Mouse (Mus musculus) myocyte (in vitro differentiated cells): Measurements from ENCODE around the gene Lyz2. TPM values are rescaled to one million over a fixed set of nuclear protein-coding genes. Genes with fewer than 3 reads are reported as not detected.

Experiments
- H3K27me3 ChIP-seq: one replicate; pipeline ENCODE4 v1.6.1; 2011; ENCODE audit not compliant: control insufficient read depth, insufficient read depth, insufficient read length
- H3K36me3 ChIP-seq: one replicate; pipeline ENCODE4 v1.6.1; 2011; ENCODE audit not compliant: control insufficient read depth, insufficient read depth
- H3K4me2 ChIP-seq: one replicate; pipeline ENCODE4 v1.6.1; 2011; ENCODE audit warnings: low read depth, control low read depth
- H3K4me3 ChIP-seq: one replicate; pipeline ENCODE4 v1.5.1; 2011; ENCODE audit warnings: mild to moderate bottlenecking, control low read depth, moderate library complexity
- H3K79me2 ChIP-seq: one replicate; pipeline ENCODE4 v1.6.1; 2011; ENCODE audit not compliant: control insufficient read depth, insufficient read depth
- H3ac ChIP-seq: one replicate; pipeline ENCODE4 v1.6.1; 2011; ENCODE audit not compliant: control insufficient read depth, insufficient read length
- CEBPB ChIP-seq: IDR thresholded peaks from 2 replicates; pipeline ENCODE4 v1.6.1; 2011; ENCODE audit warnings: mild to moderate bottlenecking, moderate library complexity; ENCODE audit not compliant: poor library complexity, insufficient read depth, severe bottlenecking
- E2F4 ChIP-seq: IDR thresholded peaks from one replicate; pipeline ENCODE4 v1.6.1; 2011; ENCODE audit warnings: mild to moderate bottlenecking, control low read depth, moderate library complexity; ENCODE audit not compliant: insufficient read depth
- MAX ChIP-seq: IDR thresholded peaks from one replicate; pipeline ENCODE4 v1.6.1; 2011; ENCODE audit warnings: low read depth, mild to moderate bottlenecking, control low read depth
- MYOD1 ChIP-seq, 3 experiments: IDR thresholded peaks; one replicate each; pipeline ENCODE4 v1.6.1; 2011; ENCODE audit warnings: control low read depth in 2 of 3, low read depth in 2 of 3, mild to moderate bottlenecking in 2 of 3, moderate library complexity in 1 of 3; ENCODE audit not compliant: insufficient read length in 2 of 3, control insufficient read depth in 1 of 3
- MYOG ChIP-seq, 3 experiments: IDR thresholded peaks; one replicate each; pipeline ENCODE4 v1.6.1; 2011; ENCODE audit warnings: control low read depth in 2 of 3, low read depth in 2 of 3, mild to moderate bottlenecking in 2 of 3; ENCODE audit not compliant: insufficient read length in 2 of 3, control insufficient read depth in 1 of 3, insufficient read depth in 1 of 3
- POLR2A ChIP-seq: IDR thresholded peaks from one replicate; pipeline ENCODE4 v1.6.1; 2011; ENCODE audit warnings: low read depth, mild to moderate bottlenecking, control low read depth, moderate library complexity; ENCODE audit not compliant: insufficient read length
- POLR2AphosphoS2 ChIP-seq: IDR thresholded peaks from one replicate; pipeline ENCODE4 v1.6.1; 2011; ENCODE audit warnings: low read depth, control low read depth; ENCODE audit not compliant: insufficient read length
- REST ChIP-seq: IDR thresholded peaks from one replicate; pipeline ENCODE4 v1.6.1; 2011; ENCODE audit warnings: mild to moderate bottlenecking, control low read depth, moderate library complexity; ENCODE audit not compliant: insufficient read depth, insufficient read length
- SRF ChIP-seq: IDR thresholded peaks from one replicate; pipeline ENCODE4 v1.6.1; 2011; ENCODE audit warnings: low read depth; ENCODE audit not compliant: control insufficient read depth, insufficient read length
- TCF12 ChIP-seq: IDR thresholded peaks from one replicate; pipeline ENCODE4 v1.6.1; 2011; ENCODE audit warnings: mild to moderate bottlenecking, control low read depth; ENCODE audit not compliant: poor library complexity, insufficient read depth, severe bottlenecking
- TCF3 ChIP-seq: IDR thresholded peaks from one replicate; pipeline ENCODE4 v1.6.1; 2011; ENCODE audit warnings: low read depth, control low read depth; ENCODE audit not compliant: insufficient read length
- USF1 ChIP-seq: IDR thresholded peaks from one replicate; pipeline ENCODE4 v1.6.1; 2011; ENCODE audit warnings: low read depth, mild to moderate bottlenecking, control low read depth, moderate library complexity
- polyA plus RNA-seq: library from polyadenylated mRNA; unstranded; fragments of >200 nt; fragmentation: generic; extraction: Trizol; gene quantifications from one replicate; pipeline ENCODE4 v1.2.1, GENCODE M21; 2012; ENCODE audit warnings: missing spikeins

Gene Lyz2
- polyA plus RNA-seq, 1 experiment, result 0.08 TPM

DNA sequence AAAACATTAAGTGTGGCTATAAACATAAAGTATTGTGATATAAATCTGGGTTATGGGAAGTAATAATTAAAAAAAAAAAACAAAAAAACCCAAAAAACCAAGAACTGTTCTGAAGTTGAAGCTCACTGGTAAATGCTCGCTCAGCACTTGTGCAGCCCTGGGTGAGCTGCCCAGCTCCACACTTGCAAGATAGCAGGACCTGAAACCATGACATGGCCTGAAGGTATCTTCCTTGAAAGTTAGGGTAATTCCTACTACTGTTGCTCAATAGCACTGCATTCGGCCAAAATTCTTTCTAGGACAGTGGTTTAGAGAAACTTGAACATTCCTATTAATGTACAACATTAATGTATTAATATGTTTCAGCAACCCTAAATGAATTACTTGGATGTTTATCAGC, 31.0 kb upstream of the Lyz2 start:
- Histone ChIP-seq H3ac (no peak overlapping the region), H3K36me3 (no peaks in the 10 kb centered on the region), H3K4me2 (no peak overlapping the region), H3K27me3 (peaks cover 2% of the 10 kb centered on the region), H3K4me3 (no peak overlapping the region), H3K79me2 (no peaks in the 10 kb centered on the region)
- no peak for TF ChIP-seq POLR2A
- no peak for TF ChIP-seq CEBPB
- TF ChIP-seq USF1, result no peak
- no peak for TF ChIP-seq SRF
- no peak for TF ChIP-seq MYOG (IDR thresholded peaks at IDR 0.05; ENCODE audit: control insufficient read depth in 1 of 3, insufficient read depth in 1 of 3, insufficient read length in 2 of 3, low read depth in 2 of 3)
- TF ChIP-seq MYOD1 (IDR thresholded peaks at IDR 0.05; ENCODE audit: control insufficient read depth in 1 of 3, insufficient read length in 2 of 3, low read depth in 2 of 3), result no peak
- no peak for TF ChIP-seq POLR2AphosphoS2
- TF ChIP-seq TCF12, result no peak
- no peak for TF ChIP-seq REST
- TF ChIP-seq TCF3, result no peak
- no peak for TF ChIP-seq MAX

DNA sequence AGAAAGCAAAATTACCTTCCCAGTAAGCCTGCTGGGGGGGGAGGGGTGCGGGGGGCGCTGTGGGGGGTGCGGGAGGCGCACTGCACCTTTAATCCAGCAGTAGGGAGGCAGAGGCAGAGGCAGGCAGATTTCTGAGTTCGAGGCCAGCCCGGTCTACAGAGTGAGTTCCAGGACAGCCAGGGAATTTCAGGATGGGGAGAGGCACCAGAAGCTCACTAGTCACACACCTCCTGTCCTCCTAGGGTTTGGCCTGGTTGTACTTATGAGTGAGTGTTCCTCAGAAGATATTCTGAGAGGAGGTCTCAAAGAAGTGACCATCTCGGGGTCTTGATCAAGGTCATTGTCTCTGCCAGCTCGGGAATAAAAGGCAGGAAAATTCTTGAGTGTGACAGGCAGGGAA, 30.0 kb upstream of the Lyz2 start:
- H3ac ChIP-seq, result no peak overlapping the region
- no peak overlapping the region for H3K4me2 ChIP-seq
- no peak for TF ChIP-seq MYOD1 (IDR thresholded peaks at IDR 0.05; ENCODE audit: control insufficient read depth in 1 of 3, insufficient read length in 2 of 3, low read depth in 2 of 3)
- no peak for TF ChIP-seq MAX
- no peak for TF ChIP-seq TCF12
- no peak for TF ChIP-seq REST
- H3K79me2 ChIP-seq, result no peaks in the 10 kb centered on the region
- H3K4me3 ChIP-seq, result no peak overlapping the region
- no peaks in the 10 kb centered on the region for H3K36me3 ChIP-seq
- H3K27me3 ChIP-seq, result no peaks in the 10 kb centered on the region

DNA sequence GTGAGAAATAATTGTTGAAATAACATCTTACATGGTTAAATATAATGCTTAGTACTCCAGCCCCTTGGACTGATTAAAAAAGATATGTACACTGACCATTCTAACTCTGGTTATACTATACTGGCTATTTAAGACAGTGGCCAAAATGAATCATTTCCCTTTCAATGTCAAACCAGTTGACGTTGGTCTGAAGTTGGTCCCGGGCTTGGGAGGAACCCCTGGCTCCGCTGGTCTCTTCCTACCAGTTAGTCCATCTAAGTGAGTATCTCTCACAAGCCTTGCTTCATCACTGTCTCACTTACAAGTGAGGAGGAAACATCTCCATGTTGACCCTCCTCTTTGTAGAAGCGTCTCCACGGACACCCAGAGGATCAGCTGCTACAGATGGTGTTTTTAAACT, 22.2 kb upstream of the Lyz2 start:
- Histone ChIP-seq H3K79me2 (no peaks in the 10 kb centered on the region), H3K27me3 (peaks cover 6% of the 10 kb centered on the region), H3K4me2 (no peak overlapping the region), H3ac (no peak overlapping the region), H3K36me3 (no peaks in the 10 kb centered on the region), H3K4me3 (no peak overlapping the region)
- no peak for TF ChIP-seq USF1
- TF ChIP-seq REST, result no peak
- TF ChIP-seq CEBPB, result no peak
- no peak for TF ChIP-seq POLR2AphosphoS2
- no peak for TF ChIP-seq POLR2A
- no peak for TF ChIP-seq MAX
- no peak for TF ChIP-seq MYOD1 (IDR thresholded peaks at IDR 0.05; ENCODE audit: control insufficient read depth in 1 of 3, insufficient read length in 2 of 3, low read depth in 2 of 3)
- TF ChIP-seq SRF, result no peak
- TF ChIP-seq E2F4, result no peak
- TF ChIP-seq TCF12, result no peak
- no peak for TF ChIP-seq TCF3
- no peak for TF ChIP-seq MYOG (IDR thresholded peaks at IDR 0.05; ENCODE audit: control insufficient read depth in 1 of 3, insufficient read depth in 1 of 3, insufficient read length in 2 of 3, low read depth in 2 of 3)

DNA sequence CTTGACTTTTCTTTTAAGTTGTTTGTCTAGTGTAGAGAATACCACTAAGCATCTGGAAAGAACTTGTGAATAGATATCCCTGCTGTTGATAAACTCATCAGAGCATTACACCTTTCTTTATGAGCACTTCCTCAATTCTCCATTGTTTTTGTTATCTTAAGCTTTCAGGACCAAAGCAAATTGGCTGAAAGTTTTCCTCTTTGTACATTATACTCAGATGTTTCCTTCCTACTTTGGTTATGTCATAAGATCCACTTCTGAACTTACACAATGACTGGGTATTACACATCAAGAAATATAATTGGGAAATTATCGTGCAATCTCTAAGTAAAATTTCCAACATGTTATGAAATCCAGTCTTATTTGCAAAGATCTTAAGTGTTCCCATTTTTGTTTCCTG, 19.6 kb upstream of the Lyz2 start:
- Histone ChIP-seq H3K4me3 (no peak overlapping the region), H3K4me2 (no peak overlapping the region), H3ac (no peak overlapping the region), H3K27me3 (peaks cover 20% of the 10 kb centered on the region), H3K36me3 (no peaks in the 10 kb centered on the region), H3K79me2 (no peaks in the 10 kb centered on the region)
- TF ChIP-seq MAX (no peak), TCF3 (no peak), REST (no peak), E2F4 (no peak), MYOG (IDR thresholded peaks at IDR 0.05; ENCODE audit: control insufficient read depth in 1 of 3, insufficient read depth in 1 of 3, insufficient read length in 2 of 3, low read depth in 2 of 3) (no peak), MYOD1 (IDR thresholded peaks at IDR 0.05; ENCODE audit: control insufficient read depth in 1 of 3, insufficient read length in 2 of 3, low read depth in 2 of 3) (no peak), SRF (no peak)

DNA sequence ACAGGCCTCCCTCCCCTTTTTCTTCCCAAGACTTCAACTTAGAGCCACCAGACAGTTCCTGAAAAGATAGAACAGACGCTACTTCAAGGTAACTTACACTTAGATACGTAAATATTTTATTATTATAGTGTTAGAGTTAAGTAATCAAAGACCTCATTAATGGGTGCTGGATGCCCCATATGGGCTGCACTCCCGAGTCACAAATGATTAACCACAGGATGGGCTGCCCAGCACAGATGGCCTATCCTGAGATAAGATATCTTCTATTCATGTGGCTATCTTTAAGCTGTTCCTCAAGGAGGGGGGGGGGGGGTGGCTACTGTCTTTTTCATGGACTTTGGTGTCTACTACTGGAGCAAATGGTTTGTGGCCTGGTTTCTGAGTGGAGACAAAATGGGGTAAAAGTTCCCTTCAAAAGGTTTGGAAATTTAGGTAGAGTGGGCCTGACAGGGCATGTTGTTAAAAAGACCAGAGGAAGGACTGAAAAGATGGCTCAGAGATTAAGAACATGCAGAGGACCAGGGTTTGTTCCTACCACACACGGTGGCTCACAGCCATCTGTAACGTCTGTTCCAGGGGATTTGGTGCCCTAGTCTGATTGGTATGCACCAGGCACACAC, 17.9 kb upstream of the Lyz2 start:
- H3ac ChIP-seq, result no peak overlapping the region
- no peak overlapping the region for H3K4me3 ChIP-seq
- peaks cover 31% of the 10 kb centered on the region for H3K27me3 ChIP-seq
- H3K79me2 ChIP-seq, result no peaks in the 10 kb centered on the region
- no peaks in the 10 kb centered on the region for H3K36me3 ChIP-seq
- H3K4me2 ChIP-seq, result no peak overlapping the region
- TF ChIP-seq USF1 (no peak), MYOD1 (IDR thresholded peaks at IDR 0.05; ENCODE audit: control insufficient read depth in 1 of 3, insufficient read length in 2 of 3, low read depth in 2 of 3) (no peak), SRF (no peak), MYOG (IDR thresholded peaks at IDR 0.05; ENCODE audit: control insufficient read depth in 1 of 3, insufficient read depth in 1 of 3, insufficient read length in 2 of 3, low read depth in 2 of 3) (no peak), E2F4 (no peak), POLR2AphosphoS2 (no peak), TCF12 (no peak), MAX (no peak), CEBPB (no peak), POLR2A (no peak), TCF3 (no peak), REST (no peak)
